Comparison of ENCODE assay signal across 9 mouse cellular contexts in the genomic region with DNA sequence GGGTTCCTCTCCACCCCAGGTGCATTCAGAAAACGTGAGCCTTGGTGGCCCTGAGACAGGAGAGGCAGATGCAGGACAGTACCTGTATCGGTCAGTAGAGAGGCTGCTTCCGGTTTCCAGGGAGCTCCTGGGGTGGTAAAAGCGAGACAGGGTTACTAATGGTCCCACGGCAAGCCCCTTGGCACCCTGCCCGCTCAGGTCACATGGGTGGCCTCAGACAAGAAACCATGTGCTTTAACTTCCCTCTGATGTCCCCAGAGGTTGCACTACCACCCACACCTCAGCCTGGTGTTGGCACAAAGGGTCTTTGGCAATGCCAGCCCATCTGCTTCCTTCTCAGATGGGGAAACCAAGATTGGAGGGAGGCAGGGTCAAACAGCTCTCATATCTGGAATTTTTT.
A peak's percentile ranks its signal among the peaks of the same experiment; 100 is the strongest.
DNase-seq lines count a peak whose midpoint lies in the region; ATAC-seq lines count a peak whose summit lies in the region.
"Had no signal": no experiment of that assay in that cellular context is flagged by ENCODE, and none has a peak within 500 bp of the region (broad histone marks: within the 10 kb centered on the region; RNA-seq: fewer than 3 reads in every experiment).

No protein-coding gene starts in this region.

- peak overlapping the region; percentile 85 for H3K27ac ChIP-seq in midbrain, embryonic 12.5 days (replicated peaks)

- 51% methylated on average over 6 of the region's 6 CpGs for WGBS in midbrain, embryonic 12.5 days

- peaks cover 13% of the 10 kb centered on the region; the same call in 1 of the 2 replicates for H3K27me3 ChIP-seq in midbrain, embryonic 12.5 days

- H3K9me3 ChIP-seq in midbrain, embryonic 12.5 days = no peaks in the 10 kb centered on the region

- 0 out of 2 replicates have a peak overlapping the region, but pooled peaks have one; percentile 28 for H3K9ac ChIP-seq in midbrain, embryonic 12.5 days (replicated peaks)

- H3K36me3 ChIP-seq in midbrain, embryonic 12.5 days = no peaks in the 10 kb centered on the region

- peak; percentile 53 for DNase-seq in cerebellum, adult 11-12 months
- DNase-seq in cerebellum, adult 11 months = no peak
- peak; percentile 80 for DNase-seq in 416B (ENCODE audit: low read depth)
- no peak for DNase-seq in ovary, postnatal 14 days (ENCODE audit: low spot score)
- DNase-seq: kidney, adult 18-20 months had no signal

- peak; percentile 71 to 74 for ATAC-seq in hematopoietic stem cell, adult 5-6 weeks (replicated peaks in 1 of 2; ENCODE audit: insufficient read depth in 1 of 2, low FRiP score in 2 of 2, low TSS enrichment in 1 of 2, low read depth in 1 of 2, poor library complexity in 2 of 2, severe bottlenecking in 2 of 2)
- no peak for ATAC-seq in midbrain, embryonic 12.5 days (ENCODE audit: low FRiP score, low read depth)
- ATAC-seq in CD4-positive, CD25-positive, alpha-beta regulatory T cell, adult 4 months = no peak
- no peak for ATAC-seq in activated CD4-positive, CD25-positive, alpha-beta regulatory T cell, adult 4 months

- peaks cover 54% of the 10 kb centered on the region for H3K4me1 ChIP-seq in midbrain, embryonic 12.5 days

- no peak overlapping the region for H3K4me3 ChIP-seq in midbrain, embryonic 12.5 days

- H3K4me2 ChIP-seq in midbrain, embryonic 12.5 days (replicated peaks) = peak overlapping the region; percentile 19; the same call in 1 of the 2 replicates

Comparison
In these comparisons a context has a peak if more than half of its experiments do, and no peak if none do; other contexts are left out.
1. DNase-seq: peak in cerebellum, adult 11-12 months (single experiment) and 416B (single experiment); none in cerebellum, adult 11 months (single experiment) and ovary, postnatal 14 days (single experiment).
2. ATAC-seq: peak in hematopoietic stem cell, adult 5-6 weeks (2 of 2); none in midbrain, embryonic 12.5 days (single experiment), CD4-positive, CD25-positive, alpha-beta regulatory T cell, adult 4 months (single experiment) and activated CD4-positive, CD25-positive, alpha-beta regulatory T cell, adult 4 months (single experiment).